8 mouse cellular contexts compared by ENCODE assay signal in genomic region chr5:48430459-48430858, GRCm38 (mm10).
DNase-seq lines count a peak whose midpoint lies in the region; ATAC-seq and TF ChIP-seq lines count a peak whose summit lies in the region.

No protein-coding gene starts in this region.

- DNase-seq in heart, postnatal 10 days = peak; percentile 30 to 46
- no peak for DNase-seq in heart, adult 8-10 months (ENCODE audit: low spot score)
- DNase-seq in G1E (ENCODE audit: low spot score) = peak; percentile 20
- DNase-seq in cerebellum, adult 9-10 months = peak; percentile 64
- peak; percentile 39 for DNase-seq in hindbrain, embryonic 10.5 days (ENCODE audit: low spot score)
- peak; percentile 34 to 40 for DNase-seq in left cerebral cortex, postnatal 36 days (ENCODE audit: low spot score in 2 of 2)
- peak; percentile 60 to 62 for DNase-seq in right cerebral cortex, adult 2 months (ENCODE audit: low spot score in 2 of 2)
- DNase-seq in heart, embryonic 10.5 days (ENCODE audit: low spot score) = no peak

- H3K4me3 ChIP-seq in G1E (ENCODE audit: low read depth, low read length) = no peak overlapping the region
- H3K4me3 ChIP-seq in hindbrain, embryonic 10.5 days = no peak overlapping the region
- H3K4me3 ChIP-seq in heart, embryonic 10.5 days = no peak overlapping the region

- intact Hi-C loops in heart, postnatal 10 days (cut with DNase I) = loop anchor here (5.0 kb wide), 1 partner anchor 307 kb away; no protein-coding TSS in a partner anchor
- intact Hi-C loops in left cerebral cortex, postnatal 36 days (cut with DNase I) = loop anchor here (5.0 kb wide), 1 partner anchor 637 kb away; no protein-coding TSS in a partner anchor

- H3K36me3 ChIP-seq in G1E (replicated peaks) = no peaks in the 10 kb centered on the region
- no peaks in the 10 kb centered on the region for H3K36me3 ChIP-seq in hindbrain, embryonic 10.5 days
- H3K36me3 ChIP-seq in heart, embryonic 10.5 days = no peaks in the 10 kb centered on the region

- H3K4me1 ChIP-seq in G1E (ENCODE audit: insufficient read depth, low read depth, low read length) = peaks cover 4% of the 10 kb centered on the region
- no peaks in the 10 kb centered on the region for H3K4me1 ChIP-seq in hindbrain, embryonic 10.5 days (replicated peaks)
- H3K4me1 ChIP-seq in heart, embryonic 10.5 days = no peaks in the 10 kb centered on the region

- no peaks in the 10 kb centered on the region for H3K27me3 ChIP-seq in G1E (ENCODE audit: insufficient read depth, low read length)
- no peaks in the 10 kb centered on the region for H3K27me3 ChIP-seq in hindbrain, embryonic 10.5 days (ENCODE audit: insufficient read depth, poor library complexity, severe bottlenecking)
- H3K27me3 ChIP-seq in heart, embryonic 10.5 days (ENCODE audit: insufficient read depth, poor library complexity, severe bottlenecking) = no peaks in the 10 kb centered on the region

- ATAC-seq in G1E (ENCODE audit: extremely low read depth, insufficient number of reproducible peaks, low FRiP score, poor library complexity, severe bottlenecking) = peak; percentile 76

- no peaks in the 10 kb centered on the region for H3K9me3 ChIP-seq in G1E (replicated peaks)
- H3K9me3 ChIP-seq in hindbrain, embryonic 10.5 days = no peaks in the 10 kb centered on the region
- no peaks in the 10 kb centered on the region for H3K9me3 ChIP-seq in heart, embryonic 10.5 days

- TF ChIP-seq CTCF in G1E (IDR thresholded peaks at IDR 0.05; ENCODE audit: low read depth, low read length) = peak; percentile 17; the same call in 1 of the 2 replicates

- H3K27ac ChIP-seq in hindbrain, embryonic 10.5 days = no peak overlapping the region
- no peak overlapping the region for H3K27ac ChIP-seq in heart, embryonic 10.5 days

Comparison
In these comparisons a context has a peak if more than half of its experiments do, and no peak if none do; other contexts are left out.
1. DNase-seq: peak in heart, postnatal 10 days (2 of 2), G1E (single experiment), cerebellum, adult 9-10 months (single experiment), hindbrain, embryonic 10.5 days (single experiment), left cerebral cortex, postnatal 36 days (2 of 2) and right cerebral cortex, adult 2 months (2 of 2); none in heart, adult 8-10 months (single experiment) and heart, embryonic 10.5 days (single experiment).